Mouse (Mus musculus) CH12.LX (cell line): ENCODE measurements around the gene Zfp651. TPM values are rescaled to one million over a fixed set of nuclear protein-coding genes. Genes with fewer than 3 reads are reported as not detected.

ENCODE experiments used
- DNase-seq: peaks from one replicate; pipeline ENCODE4 v3.0.0-alpha.2; 2013; ENCODE audit errors: extremely low read depth
- H3K27ac ChIP-seq: 2 replicates; pipeline ENCODE4 v1.5.1; 2012; ENCODE audit warnings: low read depth, mild to moderate bottlenecking, control low read depth, moderate library complexity; ENCODE audit not compliant: insufficient read depth
- H3K27me3 ChIP-seq: replicated peaks from 2 replicates; pipeline ENCODE3; 2012; ENCODE audit warnings: inconsistent platforms
- H3K36me3 ChIP-seq, 2 experiments: replicated peaks in 1 of 2; 2 replicates each; pipeline versions ENCODE3 to v1.6.1; 2012; ENCODE audit warnings: inconsistent platforms in 1 of 2, low read length in 1 of 2, mild to moderate bottlenecking in 1 of 2, mixed read lengths in 1 of 2, moderate library complexity in 1 of 2; ENCODE audit not compliant: control insufficient read depth in 1 of 2, insufficient read depth in 1 of 2
- H3K4me1 ChIP-seq, 2 experiments: 2 replicates each; pipeline ENCODE4 v1.6.1; 2012; ENCODE audit warnings: inconsistent platforms in 1 of 2, moderate library complexity in 1 of 2; ENCODE audit not compliant: insufficient read depth in 2 of 2, control insufficient read depth in 1 of 2
- H3K4me2 ChIP-seq: 2 replicates; pipeline ENCODE4 v1.6.1; 2012; ENCODE audit warnings: low read depth, mild to moderate bottlenecking, control low read depth; ENCODE audit not compliant: poor library complexity, insufficient read depth, severe bottlenecking
- H3K4me3 ChIP-seq, 3 experiments: fragments of 150-350 bp in 1 of 3; sonication (generic) in 1 of 3; replicated peaks in 1 of 3; 2 replicates each; pipeline versions ENCODE3 to v1.5.1; 2011 to 2012; ENCODE audit warnings: low read depth in 2 of 3, low read length in 2 of 3, mild to moderate bottlenecking in 2 of 3, moderate library complexity in 2 of 3, control low read depth in 1 of 3, improper control_type of control experiment in 1 of 3, inconsistent platforms in 1 of 3, mixed read lengths in 1 of 3; ENCODE audit not compliant: poor library complexity in 1 of 3
- H3K79me2 ChIP-seq: replicated peaks from 2 replicates; pipeline ENCODE4 v1.6.1; 2012; ENCODE audit warnings: mild to moderate bottlenecking, moderate library complexity; ENCODE audit not compliant: control insufficient read depth, poor library complexity, insufficient read depth, severe bottlenecking; ENCODE audit errors: extremely low read depth
- H3K9ac ChIP-seq: 2 replicates; pipeline ENCODE4 v1.6.1; 2012; ENCODE audit warnings: low read depth, mild to moderate bottlenecking, control low read depth, moderate library complexity; ENCODE audit not compliant: insufficient read depth
- H3K9me3 ChIP-seq: replicated peaks from 2 replicates; pipeline ENCODE3; 2012; ENCODE audit warnings: low read length, inconsistent platforms, mixed read lengths
- CHD1 ChIP-seq: IDR thresholded peaks from 2 replicates; pipeline ENCODE4 v1.6.1; 2012; ENCODE audit warnings: low read depth, low read length, improper control_type of control experiment, inconsistent platforms
- ETS1 ChIP-seq: conservative IDR thresholded peaks from 2 replicates; pipeline ENCODE4 v1.6.1; 2012; ENCODE audit warnings: low read depth, mild to moderate bottlenecking, inconsistent platforms, low read length, improper control_type of control experiment, moderate library complexity
- GABPA ChIP-seq: IDR thresholded peaks from 2 replicates; pipeline ENCODE4 v1.6.1; 2012; ENCODE audit warnings: low read depth, low read length, improper control_type of control experiment, inconsistent platforms; ENCODE audit not compliant: insufficient replicate concordance
- MAZ ChIP-seq: IDR thresholded peaks from 2 replicates; pipeline ENCODE4 v1.6.1; 2012; ENCODE audit warnings: low read depth, mild to moderate bottlenecking, inconsistent platforms, low read length, improper control_type of control experiment, moderate library complexity
- MEF2A ChIP-seq: IDR thresholded peaks from 2 replicates; pipeline ENCODE4 v1.6.1; 2014; ENCODE audit warnings: low read depth, mild to moderate bottlenecking, inconsistent platforms, low read length, improper control_type of control experiment, borderline replicate concordance
- MXI1 ChIP-seq: IDR thresholded peaks from 2 replicates; pipeline ENCODE4 v1.6.1; 2011; ENCODE audit warnings: mild to moderate bottlenecking, low read depth, low read length, improper control_type of control experiment
- MYC ChIP-seq: IDR thresholded peaks from 2 replicates; pipeline ENCODE4 v1.6.1; 2011; ENCODE audit warnings: low read depth, mild to moderate bottlenecking, improper control_type of control experiment, low read length
- SIN3A ChIP-seq: IDR thresholded peaks from 2 replicates; pipeline ENCODE4 v1.6.1; 2012; ENCODE audit warnings: low read length, improper control_type of control experiment, inconsistent platforms
- TBP ChIP-seq: conservative IDR thresholded peaks from 2 replicates; pipeline ENCODE4 v1.6.1; 2011; ENCODE audit warnings: low read depth, low read length, improper control_type of control experiment
- USF1 ChIP-seq: IDR thresholded peaks from 2 replicates; pipeline ENCODE4 v1.6.1; 2014; ENCODE audit warnings: low read depth, mild to moderate bottlenecking, inconsistent platforms, low read length, improper control_type of control experiment
- USF2 ChIP-seq: conservative IDR thresholded peaks from 2 replicates; pipeline ENCODE4 v1.6.1; 2011; ENCODE audit warnings: low read depth, low read length, improper control_type of control experiment
- ZMIZ1 ChIP-seq: IDR thresholded peaks from 2 replicates; pipeline ENCODE4 v1.6.1; 2012; ENCODE audit warnings: low read depth, mild to moderate bottlenecking, inconsistent platforms, low read length, improper control_type of control experiment
- dilution Hi-C: fragments of 300-500 bp; cut with MboI; formaldehyde crosslinking; loops from 2 replicates; pipeline ENCODE4 v1.14.3; 2020; ENCODE audit warnings: low sequenced_read_pairs; ENCODE audit not compliant: extremely low pct_unique_long_range_greater_than_20kb, extremely low pct_ligation_motif_present
- in situ Hi-C: fragments of 300-500 bp; cut with MboI; formaldehyde crosslinking; loops from 3 replicates; pipeline ENCODE4 v1.14.3; 2019; ENCODE audit warnings: low sequenced_read_pairs, low pct_ligation_motif_present, low pct_unique_long_range_greater_than_20kb, mixed read lengths
- polyA plus RNA-seq: library from polyadenylated mRNA; unstranded; fragments of >175 nt; gene quantifications from 2 replicates; pipeline ENCODE4 v1.2.1, GENCODE M21; 2012; ENCODE audit warnings: low read depth; ENCODE audit not compliant: insufficient read length
- total RNA-seq, 2 experiments: library from RNA; depleted of rRNA; stranded (reverse); fragments of 300-350 nt in 1 of 2; fragments of >200 nt in 1 of 2; gene quantifications; 2 replicates each; pipeline ENCODE4 v1.2.3; 2012 to 2014

Gene Zfp651
- total and polyA plus RNA-seq, 3 experiments, result 0.07 to 0.20 (median 0.13) TPM

DNA sequence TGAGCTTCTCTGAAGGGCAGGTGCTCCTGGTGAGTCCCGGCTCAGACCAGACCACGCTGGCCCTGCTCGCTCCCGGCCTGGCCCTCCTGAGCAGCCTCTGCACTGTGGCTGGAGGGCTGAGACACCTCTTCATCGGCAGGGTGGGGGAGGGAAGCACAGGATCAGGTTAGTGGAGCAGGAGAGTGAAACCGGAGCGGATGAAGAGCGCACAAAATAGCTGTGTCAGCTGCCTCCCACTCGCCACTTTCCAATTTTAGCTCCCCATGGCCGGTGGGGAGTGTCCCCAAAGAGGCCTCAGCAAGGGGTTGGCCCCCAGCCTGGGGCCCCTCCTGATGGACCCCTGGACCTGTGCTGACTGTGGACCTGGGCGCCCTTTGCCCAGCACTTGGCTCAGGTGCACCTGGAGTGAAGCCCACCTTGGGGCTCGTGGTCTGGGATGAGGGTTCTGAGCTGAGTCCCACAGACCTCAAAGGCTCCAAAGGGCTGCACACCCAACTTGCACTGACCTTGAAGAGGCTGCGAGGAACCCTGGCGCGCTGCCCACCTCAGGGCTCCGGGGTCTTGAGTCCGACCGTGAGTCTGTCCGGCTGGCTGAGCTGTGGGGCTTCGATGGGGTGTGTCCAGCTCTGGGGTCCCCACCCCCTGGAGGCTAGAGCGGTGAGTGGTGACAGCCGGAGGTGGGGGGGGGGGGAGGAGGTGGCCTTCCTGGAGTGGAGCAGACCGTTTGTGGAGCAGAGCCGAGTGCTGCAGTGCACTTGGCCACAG is 32.8 kb downstream of the Zfp651 start, which contains the start of gene Hhatl:
TSS of gene Hhatl (minus strand) at position 751 of the 765 bp plus-strand sequence.
- H3K4me1 ChIP-seq, result peaks cover 0 to 4% of the 10 kb centered on the region in 2 experiments; a peak in 1 of 4 replicates
- TF ChIP-seq MEF2A (no peak), USF2 (no peak), MYC (no peak), MAZ (no peak), TBP (no peak), MXI1 (no peak), ETS1 (no peak), SIN3A (no peak), ZMIZ1 (no peak)
- TF ChIP-seq, all 38 proteins: peak for 0
- in situ Hi-C loops, result no loop called here
- H3K36me3 ChIP-seq, result no peaks in the 10 kb centered on the region
- H3K4me2 ChIP-seq, result no peak within 1 kb of the TSS
- DNase-seq, result no peak
- peaks cover 86% of the 10 kb centered on the region for H3K27me3 ChIP-seq
- no peak within 1 kb of the TSS for H3K9ac ChIP-seq
- H3K27ac ChIP-seq, result no peak within 1 kb of the TSS
- dilution Hi-C loops, result no loop called here
- no peaks in the 10 kb centered on the region for H3K9me3 ChIP-seq
- H3K4me3 ChIP-seq, result no peak within 1 kb of the TSS
- no peaks in the 10 kb centered on the region for H3K79me2 ChIP-seq

- Histone ChIP-seq H3K4me1 (no peaks in the 10 kb centered on the region; a peak in 1 of 4 replicates), H3K36me3 (no peaks in the 10 kb centered on the region), H3K79me2 (no peaks in the 10 kb centered on the region), H3K4me2 (no peak overlapping the region), H3K27ac (no peak overlapping the region), H3K4me3 (no peak overlapping the region), H3K9me3 (no peaks in the 10 kb centered on the region), H3K27me3 (peaks cover 83% of the 10 kb centered on the region), H3K9ac (no peak overlapping the region)
- in situ Hi-C loops, result no loop called here
- TF ChIP-seq CHD1 (no peak), GABPA (no peak), USF1 (no peak)
- DNase-seq, result no peak
- dilution Hi-C loops, result no loop called here
Observed at GRCm38 (mm10) chr9:121794972-121795539, 35.9 kb downstream of the Zfp651 start.
